Mouse (Mus musculus) midbrain, postnatal 0 days (tissue): ENCODE results near the gene Actg1. TPM values are rescaled to one million over a fixed set of nuclear protein-coding genes. Genes with fewer than 3 reads are reported as not detected.

Source experiments
- ATAC-seq: fragments of 200-750 bp; cut with Nextera tagmentation; 2 replicates; pipeline ENCODE4 v1.8.0; 2017; ENCODE audit warnings: moderate number of reproducible peaks, mild to moderate bottlenecking, moderate TSS enrichment, moderate library complexity; ENCODE audit not compliant: low FRiP score
- DNase-seq: peaks from one replicate; pipeline ENCODE4 v3.0.0-alpha.2; 2015; ENCODE audit warnings: low spot score
- H3K27ac ChIP-seq: fragments of 300-500 bp; sonication (generic); 2 replicates; pipeline ENCODE4 v1.5.1; 2014; ENCODE audit warnings: low read depth, mild to moderate bottlenecking, low read length, mixed read lengths
- H3K27me3 ChIP-seq: fragments of 300-500 bp; sonication (generic); 2 replicates; pipeline ENCODE4 v1.6.1; 2014; ENCODE audit warnings: low read length, control low read depth, mixed read lengths; ENCODE audit not compliant: insufficient read depth
- H3K36me3 ChIP-seq: fragments of 300-500 bp; sonication (generic); 2 replicates; pipeline ENCODE4 v1.6.1; 2014; ENCODE audit warnings: low read length, control low read depth, mixed read lengths; ENCODE audit not compliant: insufficient read depth
- H3K4me1 ChIP-seq: fragments of 300-500 bp; sonication (generic); 2 replicates; pipeline ENCODE4 v1.6.1; 2014; ENCODE audit warnings: mild to moderate bottlenecking, control low read depth, antibody characterized with exemption, low read length, mixed read lengths; ENCODE audit not compliant: insufficient read depth
- H3K4me2 ChIP-seq: fragments of 300-500 bp; sonication (generic); 2 replicates; pipeline ENCODE4 v1.6.1; 2014; ENCODE audit warnings: low read depth, mild to moderate bottlenecking, low read length, mixed read lengths; ENCODE audit not compliant: poor library complexity, severe bottlenecking
- H3K4me3 ChIP-seq: fragments of 300-500 bp; sonication (generic); 2 replicates; pipeline ENCODE4 v1.5.1; 2014; ENCODE audit warnings: low read depth, mild to moderate bottlenecking, low read length, moderate library complexity
- H3K9ac ChIP-seq: fragments of 300-500 bp; sonication (generic); replicated peaks from 2 replicates; pipeline ENCODE4 v1.6.1; 2014; ENCODE audit warnings: mild to moderate bottlenecking, low read length, moderate library complexity, mixed read lengths; ENCODE audit not compliant: poor library complexity, severe bottlenecking
- H3K9me3 ChIP-seq: fragments of 300-500 bp; sonication (generic); 2 replicates; pipeline ENCODE4 v1.6.1; 2016; ENCODE audit warnings: low read length, control low read depth
- CTCF ChIP-seq: IDR thresholded peaks from 2 replicates; pipeline ENCODE4 v1.5.1; 2016; ENCODE audit warnings: antibody characterized with exemption, mild to moderate bottlenecking
- WGBS: fragments of 180-500 bp; shearing (Covaris S2); extraction: QIAGEN DNeasy Blood & Tissue Kit; methylation state at CpG from one replicate; pipeline ENCODE4 v1.1.7; 2014; 5-methylcytosine and 5-hydroxymethylcytosine counted together
- polyA plus RNA-seq: library from polyadenylated mRNA; unstranded; fragments of >200 nt; fragmentation: Nextera tagmentation; extraction: Ambion mirVana; gene quantifications from 2 replicates; pipeline ENCODE4 v1.2.1, GENCODE M21; 2015
- total RNA-seq: library from RNA; depleted of rRNA; stranded (reverse); fragments of >200 nt; gene quantifications from 2 replicates; pipeline ENCODE4 v1.2.3, GENCODE M21; 2014

Gene Actg1
- total and polyA plus RNA-seq, 2 experiments from 2014 or later: 2,534 to 3,992 TPM

DNA sequence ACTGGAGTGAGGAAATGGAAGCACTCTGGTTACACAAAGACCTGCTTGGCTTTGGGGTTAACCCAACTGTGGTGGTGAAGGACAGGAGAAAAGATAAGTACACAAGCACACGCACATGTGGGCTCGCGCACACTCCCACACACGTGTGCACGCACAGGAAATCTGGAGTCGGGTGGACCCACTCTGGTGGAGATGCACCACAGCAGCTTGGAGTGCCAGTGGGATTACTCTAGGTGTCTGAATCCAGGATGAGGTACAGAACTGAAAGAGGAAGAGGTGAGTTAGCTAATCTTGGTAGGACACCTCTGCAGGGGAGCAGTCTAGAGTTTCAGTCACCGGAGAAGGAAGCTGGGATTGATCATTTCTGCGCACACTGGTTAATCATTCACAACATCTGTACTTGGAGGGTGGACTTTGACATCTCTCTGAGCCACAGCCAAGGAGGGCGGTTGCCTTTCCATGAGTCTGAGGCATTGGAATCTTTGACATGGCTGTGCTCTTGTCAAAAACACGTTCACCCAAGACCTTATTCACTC, 8.3 kb downstream of the Actg1 start:
- H3K4me1 ChIP-seq: no peaks in the 10 kb centered on the region; the same call in 1 of the 2 replicates
- ATAC-seq (no peak), DNase-seq (no peak)
- H3K4me3 ChIP-seq: no peak overlapping the region
- WGBS: 94% methylated on average over 10 of the region's 10 CpGs
- H3K27me3 ChIP-seq: no peaks in the 10 kb centered on the region
- H3K9me3 ChIP-seq: no peaks in the 10 kb centered on the region
- no peak overlapping the region for H3K4me2 ChIP-seq
- H3K27ac ChIP-seq: no peak overlapping the region
- no peak overlapping the region for H3K9ac ChIP-seq
- peaks cover 2% of the 10 kb centered on the region for H3K36me3 ChIP-seq
- TF ChIP-seq CTCF: no peak

- Histone ChIP-seq H3K4me3 (no peak overlapping the region), H3K27ac (no peak overlapping the region), H3K9ac (no peak overlapping the region), H3K4me2 (no peak overlapping the region), H3K9me3 (no peaks in the 10 kb centered on the region), H3K36me3 (no peaks in the 10 kb centered on the region), H3K4me1 (no peaks in the 10 kb centered on the region; the same call in 1 of the 2 replicates), H3K27me3 (no peaks in the 10 kb centered on the region)
- no peak for DNase-seq
- no peak for TF ChIP-seq CTCF
- ATAC-seq: no peak
- WGBS: 75% methylated on average over 3 of the region's 3 CpGs
Measured at GRCm38 (mm10) chr11:120338786-120339185, 9.6 kb downstream of the Actg1 start.

DNA sequence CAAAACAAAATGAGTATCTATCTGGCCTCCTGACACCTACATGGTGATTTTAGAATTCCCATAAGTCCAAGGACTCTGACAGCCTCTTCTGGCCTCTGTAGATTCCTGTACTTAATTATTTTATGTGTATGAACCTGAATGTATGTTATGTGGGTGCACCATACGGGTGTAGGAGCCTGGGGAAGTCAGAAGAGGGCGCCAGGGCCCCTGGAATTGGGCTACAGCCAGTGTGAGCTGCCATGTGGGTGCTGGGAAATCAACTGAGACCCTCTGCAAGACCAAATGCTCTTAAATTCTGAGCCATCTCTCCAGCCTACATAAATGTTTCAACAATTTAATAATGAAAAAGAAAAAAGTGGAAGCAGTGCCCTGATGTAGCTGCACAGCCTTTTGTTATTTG, 10.9 kb downstream of the Actg1 start:
- DNase-seq (no peak), ATAC-seq (no peak)
- Histone ChIP-seq H3K4me2 (no peak overlapping the region), H3K4me1 (no peaks in the 10 kb centered on the region), H3K9me3 (no peaks in the 10 kb centered on the region), H3K27ac (no peak overlapping the region), H3K27me3 (no peaks in the 10 kb centered on the region), H3K36me3 (no peaks in the 10 kb centered on the region), H3K9ac (no peak overlapping the region), H3K4me3 (no peak overlapping the region)
- 43% methylated on average over 2 of the region's 2 CpGs for WGBS
- no peak for TF ChIP-seq CTCF

DNA sequence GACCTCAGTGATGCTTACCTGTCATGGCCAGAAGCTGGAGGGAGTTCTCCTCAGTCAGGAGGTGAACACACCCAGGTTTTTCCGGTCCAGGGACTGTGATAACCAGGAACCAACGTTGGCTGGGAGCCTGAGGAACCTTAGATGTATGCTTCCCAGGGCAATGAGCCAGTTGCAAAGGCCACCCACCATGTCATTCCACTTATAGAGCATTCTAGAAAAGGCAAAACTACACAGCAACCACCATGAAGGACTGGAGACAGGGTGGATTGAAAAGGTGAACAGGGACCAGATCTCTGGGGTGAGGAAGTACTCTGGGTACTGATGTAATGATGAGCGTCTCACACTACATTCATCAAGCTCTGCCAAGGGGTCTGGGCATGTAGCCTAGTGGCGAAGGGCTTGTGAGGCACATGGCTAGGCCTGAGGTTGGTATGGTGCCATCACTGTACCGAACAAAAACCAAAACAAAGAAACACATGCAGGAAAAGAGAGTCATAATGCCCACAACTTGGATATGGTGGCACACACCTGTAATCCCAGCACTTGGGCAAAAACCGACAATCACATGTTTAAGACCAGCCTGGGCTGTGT, 12.8 kb downstream of the Actg1 start:
- Histone ChIP-seq H3K27ac (no peak overlapping the region), H3K4me2 (no peak overlapping the region), H3K36me3 (no peaks in the 10 kb centered on the region), H3K9ac (no peak overlapping the region), H3K4me1 (no peaks in the 10 kb centered on the region), H3K27me3 (no peaks in the 10 kb centered on the region), H3K4me3 (no peak overlapping the region), H3K9me3 (no peaks in the 10 kb centered on the region)
- 84% methylated on average over 6 of the region's 6 CpGs for WGBS
- no peak for TF ChIP-seq CTCF
- DNase-seq: no peak
- ATAC-seq: no peak

GRCm38 (mm10) chr11:120320156-120320555, 28.2 kb downstream of the Actg1 start:
- Histone ChIP-seq H3K4me3 (no peak overlapping the region), H3K4me1 (peaks cover 5% of the 10 kb centered on the region; the same call in 1 of the 2 replicates), H3K36me3 (no peaks in the 10 kb centered on the region), H3K4me2 (no peak overlapping the region), H3K27me3 (no peaks in the 10 kb centered on the region), H3K9me3 (no peaks in the 10 kb centered on the region), H3K27ac (no peak overlapping the region), H3K9ac (no peak overlapping the region)
- DNase-seq: no peak
- no peak for TF ChIP-seq CTCF
- ATAC-seq: no peak
- 96% methylated on average over 10 of the region's 10 CpGs for WGBS

DNA sequence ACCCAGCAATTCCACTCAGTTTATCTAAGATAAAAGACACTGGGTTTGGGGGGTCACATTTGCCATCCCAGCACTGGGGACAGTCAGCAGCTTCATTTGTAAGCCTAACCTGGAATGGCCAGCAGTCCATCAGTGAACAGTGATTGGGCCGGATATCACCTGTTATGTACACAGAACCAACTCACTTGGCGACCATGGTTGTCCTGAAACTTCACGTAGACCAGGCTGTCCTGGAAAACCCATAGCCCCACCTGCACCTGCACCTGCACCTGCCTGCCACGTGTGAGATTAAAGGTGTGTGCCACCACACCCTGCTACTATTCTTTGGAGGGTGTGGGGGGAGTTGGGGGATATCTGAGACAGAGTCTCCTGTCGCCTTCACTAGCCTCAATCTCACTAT, 29.0 kb downstream of the Actg1 start:
- peaks cover 11% of the 10 kb centered on the region; the same call in 1 of the 2 replicates for H3K4me1 ChIP-seq
- H3K4me3 ChIP-seq: no peak overlapping the region
- H3K9me3 ChIP-seq: no peaks in the 10 kb centered on the region
- WGBS: 85% methylated on average over 5 of the region's 5 CpGs
- H3K9ac ChIP-seq: no peak overlapping the region
- H3K36me3 ChIP-seq: no peaks in the 10 kb centered on the region
- no peak overlapping the region for H3K27ac ChIP-seq
- no peaks in the 10 kb centered on the region for H3K27me3 ChIP-seq
- no peak overlapping the region for H3K4me2 ChIP-seq
- DNase-seq: no peak
- no peak for TF ChIP-seq CTCF
- ATAC-seq: no peak
